Mouse (Mus musculus): ENCODE measurements around the gene Klk1b3.
"Not testable (repeated sequence)": the region's sequence is repeated elsewhere in the genome, so short reads cannot be mapped to it uniquely, and the experiment has no call there.

Gene Klk1b3

DNA sequence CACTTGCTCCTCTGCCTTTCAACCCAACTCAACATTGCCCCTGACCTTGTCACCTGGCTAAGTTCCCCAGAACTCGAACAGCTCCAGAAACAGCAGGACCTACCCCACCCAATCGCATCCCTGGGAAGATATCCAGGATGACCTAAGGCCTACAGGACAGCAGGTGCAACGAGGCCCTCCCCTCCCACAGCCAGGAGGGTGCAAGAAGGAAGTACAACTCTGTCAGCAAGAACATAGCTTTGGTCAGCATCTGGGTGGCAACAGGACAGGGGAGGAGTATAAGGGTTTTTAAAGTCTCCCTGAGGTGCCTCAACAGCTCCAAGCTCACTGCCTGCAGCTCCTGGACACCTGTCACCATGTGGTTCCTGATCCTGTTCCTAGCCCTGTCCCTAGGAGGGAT lies at the start of gene Klk1b3:
Gene Klk1b3, plus strand, starts transcription at position 301 of the 400 bp plus-strand sequence.
- no peak for DNase-seq (ENCODE audit: low spot score)

DNA sequence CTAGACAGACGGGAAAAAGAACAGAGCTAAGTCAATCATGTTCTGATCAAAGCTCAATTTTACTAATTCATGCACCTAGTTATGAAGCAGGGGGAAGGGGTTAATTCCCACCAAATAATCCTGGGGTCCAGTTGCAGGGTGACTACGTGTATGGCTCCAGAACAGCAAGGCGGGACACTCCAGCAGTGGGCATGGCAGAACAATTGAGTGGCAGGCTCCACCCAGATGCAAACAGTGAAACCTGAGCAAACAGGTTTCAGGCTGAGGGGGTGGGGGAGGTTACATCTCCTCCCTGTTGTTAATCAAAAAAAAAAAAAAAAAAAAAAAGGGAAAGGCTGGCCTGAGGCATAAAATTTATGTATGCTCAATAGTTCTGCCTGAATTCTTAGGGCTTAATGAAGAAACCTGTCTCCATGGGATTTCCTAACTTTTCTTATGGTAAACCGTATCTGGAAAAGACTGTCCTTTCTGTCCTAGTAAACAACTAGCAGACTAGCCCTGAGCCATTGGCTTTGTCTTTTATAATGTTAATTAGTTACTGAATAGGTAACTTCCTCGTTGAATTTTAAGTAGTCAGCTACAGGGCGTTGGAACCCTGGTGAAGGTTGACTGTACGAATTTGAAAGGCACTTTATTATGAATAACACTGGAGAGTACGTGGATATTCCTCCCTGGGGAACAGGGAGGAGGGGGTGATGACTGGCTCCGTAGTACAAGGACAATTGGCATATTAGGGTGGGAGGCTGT lies 18.5 kb upstream of the Klk1b3 start:
- no peak for DNase-seq (ENCODE audit: low spot score)

DNA sequence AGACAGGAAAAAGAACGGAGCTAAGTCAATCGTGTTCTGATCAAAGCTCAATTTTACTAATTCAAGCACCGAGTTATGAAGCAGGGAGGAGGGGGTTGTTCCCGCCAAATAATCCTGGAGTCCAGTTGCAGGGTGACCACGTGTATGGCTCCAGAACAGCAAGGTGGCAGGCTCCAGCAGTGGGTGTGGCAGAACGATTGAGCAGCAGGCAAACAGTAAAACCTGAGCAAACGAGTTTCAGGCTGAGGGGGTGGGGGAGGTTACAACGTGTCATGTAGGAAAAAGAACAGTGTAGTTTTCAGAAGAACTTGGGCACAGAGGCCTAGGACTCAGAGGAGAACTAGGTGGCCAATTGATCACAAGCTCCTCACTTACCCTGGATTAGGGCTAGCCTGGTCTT lies 11.5 kb upstream of the Klk1b3 start:
- DNase-seq (ENCODE audit: low spot score) = not testable (repeated sequence)

DNA sequence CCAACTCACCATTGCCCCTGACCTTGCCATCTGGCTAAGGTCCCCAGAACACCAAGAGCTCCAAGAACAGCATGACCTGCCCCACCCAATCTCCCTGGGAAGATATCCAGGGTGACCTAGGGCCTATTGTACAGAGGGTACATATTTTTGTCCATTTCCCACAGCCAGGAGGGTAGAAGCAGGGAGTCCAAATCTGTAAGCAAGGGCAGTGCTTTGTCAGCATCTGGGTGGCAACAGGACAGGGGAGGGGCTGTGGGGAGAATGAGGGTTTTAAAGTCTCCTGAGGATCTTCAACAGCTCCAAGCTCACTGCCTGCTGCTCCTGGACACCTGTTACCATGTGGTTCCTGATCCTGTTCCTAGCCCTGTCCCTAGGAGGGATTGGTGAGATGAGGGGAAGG lies 10.1 kb upstream of the Klk1b3 start, which contains the start of gene Klk1b24:
Gene Klk1b24, plus strand, starts transcription at position 301 of the 400 bp plus-strand sequence.
- not testable (repeated sequence) for DNase-seq (ENCODE audit: low spot score)

DNA sequence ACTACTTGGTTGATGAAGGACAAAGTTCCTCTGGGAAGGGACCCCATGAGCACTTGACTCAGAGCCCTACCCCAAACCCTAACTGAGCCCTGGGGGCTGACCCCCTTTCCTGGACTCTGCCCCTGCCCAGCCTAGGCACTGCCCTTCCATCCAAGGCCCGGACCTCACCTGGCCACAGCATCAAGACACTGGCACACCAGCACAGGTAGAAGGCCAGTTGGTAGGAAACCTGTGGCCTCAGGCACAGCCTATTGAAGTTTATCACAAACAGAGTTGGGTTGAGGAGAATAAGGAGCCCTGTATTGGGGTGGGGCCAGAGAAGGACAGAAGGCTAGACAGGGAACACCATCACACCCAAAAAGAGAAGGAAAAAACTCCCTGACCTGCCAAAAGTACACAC lies 4.5 kb upstream of the Klk1b3 start:
- DNase-seq (ENCODE audit: low spot score) = not testable (repeated sequence)

DNA sequence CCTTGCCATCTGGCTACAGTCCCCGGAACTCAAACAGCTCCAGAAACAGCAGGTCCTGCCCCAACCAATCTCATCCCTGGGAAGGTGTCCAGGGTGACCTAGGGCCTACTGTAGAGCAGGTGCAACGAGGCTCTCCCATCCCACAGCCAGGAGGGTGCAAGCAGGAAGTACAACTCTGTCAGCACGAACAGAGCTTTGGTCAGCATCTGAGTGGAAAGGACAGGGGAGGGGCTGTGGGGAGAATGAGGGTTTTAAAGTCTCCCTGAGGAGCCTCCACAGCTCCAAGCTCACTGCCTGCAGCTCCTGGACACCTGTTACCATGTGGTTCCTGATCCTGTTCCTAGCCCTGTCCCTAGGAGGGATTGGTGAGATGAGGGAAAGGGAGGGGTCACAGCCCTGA lies 9.1 kb downstream of the Klk1b3 start, which contains the start of gene Klk1b4:
Gene Klk1b4, plus strand, starts transcription at position 301 of the 400 bp plus-strand sequence.
- not testable (repeated sequence) for DNase-seq (ENCODE audit: low spot score)

DNA sequence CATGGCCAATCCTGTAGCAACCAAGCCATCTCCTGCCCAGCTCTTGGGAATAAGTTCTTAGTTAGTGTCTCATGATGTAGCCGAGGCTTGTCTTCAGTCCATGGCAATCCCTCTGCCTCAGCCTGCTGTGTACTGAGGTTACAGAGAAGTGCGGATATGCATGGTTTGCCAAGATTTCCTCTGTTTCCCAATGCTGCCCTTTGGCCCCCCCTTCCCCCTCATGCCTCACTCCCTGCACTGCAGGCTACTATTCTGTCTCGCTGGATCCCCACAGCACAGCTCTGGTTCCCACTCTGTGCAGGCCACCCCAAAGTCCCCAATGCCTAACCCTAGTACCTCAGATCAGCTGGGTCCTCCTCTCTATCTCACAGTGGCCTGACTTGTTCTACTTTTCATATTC lies 10.3 kb downstream of the Klk1b3 start:
- no peak for DNase-seq (ENCODE audit: low spot score)

DNA sequence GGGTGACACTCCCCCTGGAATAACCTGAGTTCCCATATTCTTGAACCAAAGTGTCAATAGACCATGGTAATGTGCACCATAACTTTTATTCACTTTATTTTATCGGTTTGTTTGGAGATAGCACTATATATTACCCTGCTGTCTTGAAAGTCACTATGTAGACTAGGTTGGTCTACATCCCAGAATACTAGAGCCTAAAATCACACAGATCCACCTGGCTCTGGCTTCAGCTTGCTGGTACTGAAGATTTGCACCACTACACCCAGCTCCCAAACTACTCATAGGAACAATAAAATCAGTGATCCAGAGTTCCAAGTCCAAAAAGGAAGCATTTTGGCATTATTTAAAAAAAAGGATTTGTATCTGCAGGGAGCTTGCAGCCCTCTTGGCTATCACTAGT lies 17.7 kb downstream of the Klk1b3 start, which contains the start of gene Klk1b5:
Gene Klk1b5, plus strand, starts transcription at position 301 of the 400 bp plus-strand sequence.
- DNase-seq (ENCODE audit: low spot score) = no peak

DNA sequence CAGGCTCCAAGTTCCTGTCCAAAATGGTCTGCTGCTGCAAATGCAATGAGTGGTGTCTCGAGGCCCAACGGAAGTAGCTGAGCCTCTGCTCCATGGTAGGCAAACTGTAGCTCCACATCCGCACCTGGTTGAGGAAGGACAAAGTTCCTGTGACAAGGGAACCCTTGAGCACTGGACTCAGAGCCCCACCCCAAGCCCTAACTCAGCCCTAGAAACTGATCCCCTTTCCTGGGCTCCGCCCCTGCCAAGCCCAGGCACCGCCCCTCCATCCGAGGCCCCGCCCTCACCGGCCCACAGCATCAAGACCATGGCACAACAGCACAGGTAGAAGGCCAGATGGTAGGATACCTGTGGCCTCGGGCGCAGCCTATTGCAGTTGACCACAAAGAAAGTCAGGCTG lies 23.6 kb downstream of the Klk1b3 start:
- not testable (repeated sequence) for DNase-seq (ENCODE audit: low spot score)

DNA sequence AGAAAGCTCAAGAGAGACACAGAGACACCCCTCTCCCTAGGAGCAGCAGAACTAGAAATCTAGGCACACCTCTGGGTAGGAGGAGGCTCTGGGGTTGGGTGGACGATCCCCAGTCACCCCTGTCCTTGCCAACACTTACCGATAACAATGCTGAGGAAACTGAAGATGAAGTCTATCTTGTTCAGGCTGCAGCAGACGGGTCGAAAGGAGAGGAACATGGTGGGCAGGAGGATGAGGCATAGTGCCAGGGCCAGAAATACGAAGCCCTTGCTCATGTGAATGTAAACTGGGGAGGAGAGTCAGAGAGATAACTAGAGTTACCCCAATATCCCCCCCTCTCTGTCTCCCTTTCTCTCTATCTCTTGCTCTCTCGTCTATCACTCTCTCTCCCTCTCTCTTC lies 24.3 kb downstream of the Klk1b3 start:
- DNase-seq (ENCODE audit: low spot score) = not testable (repeated sequence)

DNA sequence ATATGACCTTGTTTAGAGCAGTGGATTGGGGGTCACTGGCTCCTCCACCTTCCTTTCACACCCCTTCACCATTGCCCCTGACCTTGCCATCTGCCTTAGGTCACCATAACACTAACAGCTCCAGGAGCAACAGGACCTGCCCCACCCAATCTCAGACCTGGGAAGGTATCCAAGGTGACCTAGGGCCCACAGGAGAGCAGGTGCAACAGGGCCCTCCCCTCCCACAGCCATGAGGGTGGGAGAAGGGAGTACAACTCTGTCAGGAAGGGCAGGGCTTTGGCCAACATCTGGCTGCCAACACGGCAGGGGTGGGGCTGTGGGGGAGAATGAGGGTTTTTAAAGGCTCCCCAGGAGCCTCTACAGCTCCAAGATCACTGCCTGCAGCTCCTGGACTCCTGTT lies 27.1 kb downstream of the Klk1b3 start, which contains the start of gene Klk1:
Gene Klk1, plus strand, starts transcription at position 285 of the 400 bp plus-strand sequence.
- no peak for DNase-seq (ENCODE audit: low spot score)

DNA sequence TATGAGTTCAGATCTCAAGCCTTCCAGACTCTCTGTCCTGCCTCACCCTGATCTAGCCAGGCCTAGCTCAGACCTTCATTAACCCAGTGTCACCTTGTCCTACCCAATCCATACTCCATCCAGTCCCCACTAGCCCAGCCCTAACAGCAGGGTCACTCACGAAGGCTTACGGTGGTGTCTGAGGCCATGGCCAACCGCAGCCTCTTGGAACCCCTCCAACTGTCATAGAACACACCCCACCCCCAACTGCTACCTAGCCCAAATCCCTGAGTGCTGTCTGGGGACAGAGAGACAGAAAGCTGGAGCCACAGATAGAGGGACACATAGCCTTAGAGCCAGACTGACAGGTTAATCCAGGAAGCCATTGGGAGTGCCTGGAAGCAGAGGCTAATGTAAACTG lies 37.9 kb downstream of the Klk1b3 start, which contains the start of gene Gm36864:
Gene Gm36864, plus strand, starts transcription at position 269 of the 400 bp plus-strand sequence.
- DNase-seq (ENCODE audit: low spot score) = no peak

DNA sequence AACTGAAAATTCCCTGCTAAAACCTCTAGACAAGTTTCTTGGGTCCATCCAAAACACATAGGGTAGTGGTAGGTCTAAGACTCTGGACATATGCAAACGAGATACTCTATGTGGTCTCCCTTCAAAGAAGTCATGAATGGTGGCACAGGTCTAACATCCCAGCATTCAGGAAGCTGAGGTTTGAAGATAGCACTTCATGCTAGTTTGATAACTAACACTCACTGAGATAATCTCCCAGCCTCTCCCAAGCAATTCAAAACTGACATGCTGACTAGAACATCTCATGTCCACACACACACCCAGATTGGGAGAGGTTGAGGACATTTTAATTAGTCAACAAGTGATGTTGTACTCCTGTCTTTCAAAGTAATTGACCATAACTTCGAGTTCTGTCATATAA lies 41.9 kb downstream of the Klk1b3 start:
- DNase-seq (ENCODE audit: low spot score) = no peak

DNA sequence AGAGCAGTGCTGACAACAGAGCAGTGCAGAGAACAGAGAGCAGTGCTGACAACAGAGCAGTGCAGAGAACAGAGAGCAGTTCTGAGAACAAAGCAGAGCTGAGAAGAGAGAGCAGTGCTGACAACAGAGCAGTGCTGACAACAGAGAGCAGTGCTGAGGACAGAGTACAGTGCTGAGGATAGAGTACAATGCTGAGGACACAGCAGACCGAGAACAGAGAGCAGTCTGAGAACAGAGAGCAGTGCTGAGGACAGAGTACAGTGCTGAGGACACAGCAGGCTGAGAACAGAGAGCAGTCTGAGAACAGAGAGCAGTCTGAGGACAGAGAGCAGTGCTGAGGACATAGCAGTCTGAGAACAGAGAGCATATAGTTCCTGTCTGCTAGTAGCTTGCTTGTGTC lies 42.7 kb downstream of the Klk1b3 start:
- no peak for DNase-seq (ENCODE audit: low spot score)

DNA sequence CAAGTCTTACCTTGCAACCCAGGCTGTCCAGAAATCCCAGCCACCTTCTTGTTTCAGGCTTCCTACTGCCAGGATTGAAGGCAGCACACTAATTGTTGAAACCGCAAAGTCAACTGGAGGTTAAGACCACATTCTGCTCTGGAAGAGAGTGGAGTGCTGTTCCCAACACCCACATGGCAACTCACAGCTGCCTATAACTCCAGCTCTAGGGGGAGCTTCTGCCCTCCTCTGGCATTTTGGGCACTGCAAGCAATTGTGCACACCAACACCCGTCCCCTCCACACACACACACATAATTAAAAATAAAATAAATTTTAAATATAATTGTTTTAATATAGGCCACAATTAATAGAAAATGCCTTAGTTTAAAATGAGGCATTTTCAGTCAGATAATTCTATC lies 43.2 kb downstream of the Klk1b3 start:
- DNase-seq (ENCODE audit: low spot score) = no peak

DNA sequence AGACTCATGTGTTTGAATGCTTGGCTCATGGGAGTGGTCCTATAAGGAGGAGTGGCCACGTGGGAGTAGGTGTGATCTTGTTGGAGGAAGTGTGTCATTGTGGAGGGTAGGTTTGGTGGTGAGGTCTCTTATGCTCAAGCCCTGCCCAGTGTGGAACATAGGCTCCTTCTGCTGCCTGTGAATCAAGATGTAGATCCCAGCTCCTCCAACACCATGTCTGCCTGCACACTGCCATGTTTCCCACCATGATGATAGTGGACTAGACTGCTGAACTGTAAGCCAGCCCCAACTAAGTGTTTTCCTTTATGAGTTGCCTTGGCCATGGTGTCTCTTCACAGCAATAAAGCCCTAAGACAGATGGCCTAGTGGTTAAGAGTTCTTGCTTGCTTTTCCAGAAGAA lies 46.1 kb downstream of the Klk1b3 start:
- DNase-seq (ENCODE audit: low spot score) = no peak

DNA sequence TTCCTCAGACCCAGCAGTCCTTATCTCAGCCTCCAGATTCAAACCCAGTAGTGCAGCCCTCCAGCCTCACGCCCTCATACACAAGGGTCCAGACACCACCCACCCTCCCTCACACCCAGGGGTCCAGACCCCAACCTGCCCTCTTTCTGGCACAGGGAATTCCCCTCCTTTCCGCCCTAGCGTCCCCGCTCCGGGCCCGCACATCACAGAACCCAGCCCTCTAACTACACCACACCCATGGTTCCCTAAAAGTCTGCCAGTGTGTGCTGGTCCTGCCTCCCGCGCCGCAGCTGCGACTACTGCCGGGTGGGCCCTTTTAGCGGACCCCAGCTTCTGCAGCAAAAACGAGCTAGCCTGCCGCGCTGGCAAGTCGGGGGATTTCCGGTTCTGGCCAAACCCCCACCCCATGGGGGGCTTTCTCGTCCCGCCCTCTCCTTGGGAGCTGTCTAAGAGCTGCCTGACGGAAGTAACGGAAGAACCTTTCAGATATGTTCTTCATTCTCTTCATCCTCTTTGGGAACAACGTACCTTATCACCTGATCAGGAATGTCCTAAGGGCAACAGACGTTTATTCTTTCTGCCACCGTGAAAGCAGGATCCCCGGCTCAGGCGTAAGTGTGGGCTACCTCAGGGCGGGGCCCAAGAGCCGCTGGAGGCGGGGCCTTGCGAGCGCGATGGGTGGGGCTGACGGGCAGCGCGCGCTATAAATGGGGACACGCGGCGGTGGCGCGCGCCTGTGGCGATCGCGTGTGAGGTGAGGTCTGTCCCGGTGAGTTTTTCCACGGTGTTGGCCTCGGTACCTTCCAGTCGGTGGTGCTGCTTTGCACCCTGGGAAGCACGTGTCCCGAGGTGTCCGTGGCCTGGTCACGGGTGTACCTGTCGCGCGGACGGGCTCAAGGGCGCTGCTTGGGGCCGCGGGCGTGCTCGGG lies 48.3 kb downstream of the Klk1b3 start, which contains the start of the genes 1700028J19Rik and 2410002F23Rik:
Gene 1700028J19Rik, minus strand, starts transcription at position 641 of the 929 bp plus-strand sequence.
Gene 2410002F23Rik, plus strand, starts transcription at position 668 of the 929 bp plus-strand sequence.
- DNase-seq (ENCODE audit: low spot score) = peak; percentile 90

DNA sequence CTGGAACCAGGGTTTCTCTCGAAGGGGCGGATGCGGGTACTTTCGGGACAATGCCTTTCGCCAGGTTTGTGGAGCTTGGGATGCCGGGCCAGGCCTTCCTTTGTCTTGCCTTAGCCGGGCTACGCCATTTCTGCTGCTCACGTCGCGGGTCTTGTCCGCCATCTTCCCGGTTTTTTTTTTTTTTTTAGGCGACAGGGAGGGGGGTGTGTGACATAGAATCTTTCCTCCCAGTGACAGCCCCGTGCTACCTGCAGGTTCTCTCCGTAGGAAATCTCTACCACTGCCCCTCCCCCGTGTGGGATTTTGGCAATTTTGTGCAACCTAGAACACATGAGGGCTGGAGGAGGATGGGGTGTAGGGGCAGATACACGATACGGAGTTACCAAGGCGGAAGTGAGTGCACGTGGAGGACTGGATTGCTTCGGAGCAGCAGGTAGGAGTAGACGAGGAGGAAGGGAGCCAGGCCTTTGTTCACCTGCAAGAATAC lies 49.0 kb downstream of the Klk1b3 start:
- DNase-seq (ENCODE audit: low spot score) = peak; percentile 23

DNA sequence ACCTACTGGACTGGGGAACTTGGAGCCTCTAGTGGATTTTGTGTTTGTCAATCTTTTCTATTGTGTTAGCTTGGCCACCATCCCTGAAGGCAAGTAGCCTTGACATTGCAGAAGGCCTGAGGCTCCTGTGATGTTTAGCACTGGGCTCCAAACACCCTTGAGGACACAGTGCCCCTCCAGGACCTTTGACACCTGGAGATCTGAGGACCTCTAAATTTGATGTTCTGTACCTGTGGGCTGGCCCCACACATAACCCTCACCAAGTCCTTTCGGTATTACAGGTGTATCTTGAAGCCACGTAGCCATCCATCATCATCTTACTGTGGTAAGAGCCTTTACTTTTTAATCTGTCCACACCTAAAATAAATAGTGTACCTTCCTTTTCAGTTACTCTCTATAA lies 50.0 kb downstream of the Klk1b3 start:
- DNase-seq (ENCODE audit: low spot score) = no peak

DNA sequence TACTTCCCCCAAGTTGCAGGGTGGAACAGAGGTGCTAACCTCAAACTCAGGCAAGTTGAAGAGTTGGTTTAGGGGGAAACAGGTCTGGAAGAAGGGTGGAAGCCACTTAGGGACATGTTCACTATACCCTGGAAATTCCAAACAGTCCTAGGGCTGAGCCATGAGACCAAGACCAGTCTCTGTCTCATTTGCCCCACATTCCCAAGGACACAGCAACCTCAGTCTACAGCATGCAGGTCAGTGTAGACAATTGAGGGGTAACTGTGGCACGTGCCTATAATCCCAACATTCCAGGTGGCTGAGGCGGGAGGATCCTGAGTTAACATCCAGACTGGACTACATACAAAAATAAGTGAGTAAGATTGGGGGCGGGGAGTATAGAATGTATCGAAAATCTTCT lies 51.3 kb downstream of the Klk1b3 start:
- DNase-seq (ENCODE audit: low spot score) = no peak

DNA sequence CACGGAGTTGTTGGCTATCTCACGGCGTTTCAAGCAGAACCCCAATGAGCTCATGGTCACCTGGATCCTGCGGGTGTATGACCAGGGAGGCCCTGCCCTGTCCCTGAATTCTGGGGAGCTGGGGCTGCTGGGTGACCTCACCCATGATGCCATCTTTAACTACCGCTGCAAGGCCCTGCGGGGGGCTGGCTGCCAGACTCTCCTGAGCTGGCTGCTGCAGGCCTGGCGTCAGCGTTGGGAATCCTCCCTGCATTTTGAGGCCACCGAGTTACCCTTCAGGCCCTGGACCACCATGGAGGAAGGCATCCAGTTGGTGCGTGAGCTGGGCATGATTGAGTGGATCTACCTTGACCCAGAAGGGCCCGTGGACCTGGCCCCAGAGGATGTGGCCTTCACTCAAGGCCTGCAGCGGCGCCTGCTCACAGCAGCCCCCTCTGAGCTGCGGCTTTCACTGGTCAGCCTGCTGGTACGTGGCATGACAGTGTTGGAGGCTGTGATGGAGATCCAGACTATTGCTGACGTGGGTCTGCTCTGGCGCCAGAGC lies 52.8 kb downstream of the Klk1b3 start:
- DNase-seq (ENCODE audit: low spot score) = not testable (repeated sequence)

Data from lung, postnatal 25 days (tissue).